Mouse (Mus musculus): ENCODE results near the gene Gmfg. TPM values are rescaled to one million over a fixed set of nuclear protein-coding genes. Genes with fewer than 3 reads are reported as not detected.

Gene Gmfg
- 274 TPM for total RNA-seq (2023)

GRCm38 (mm10) chr7:28436932-28437570 is at the start of gene Gmfg:
TSS of gene Gmfg (plus strand) at chr7:28437447.

GRCm38 (mm10) chr7:28392429-28393271 is 44.6 kb upstream of the Gmfg start, which contains the start of the genes Med29 and Paf1:
TSS of gene Med29 (minus strand) at chr7:28392708.
TSS of gene Paf1 (plus strand) at chr7:28392951.

GRCm38 (mm10) chr7:28451531-28452360 is 14.5 kb downstream of the Gmfg start, which contains the start of gene Lrfn1:
TSS of gene Lrfn1 (plus strand) at chr7:28451980.

Other genes starting within 250 kb of the Gmfg start
- 7.1 TPM for gene Eid2, start 169.6 kb upstream of the Gmfg start, total RNA-seq (2023)
- 3.8 TPM for gene Eid2b, start 159.7 kb upstream of the Gmfg start, total RNA-seq (2023)
- not detected for gene Selenov, start 146.3 kb upstream of the Gmfg start, total RNA-seq (2023)
- gene Dll3, start 135.2 kb upstream of the Gmfg start, total RNA-seq (2023): not detected
- gene Timm50, start 125.4 kb upstream of the Gmfg start, total RNA-seq (2023): 30.4 TPM
- gene Supt5, start 98.7 kb upstream of the Gmfg start, total RNA-seq (2023): 171 TPM
- 4,922 TPM for gene Rps16, start 86.8 kb upstream of the Gmfg start, total RNA-seq (2023)
- gene Plekhg2, start 64.8 kb upstream of the Gmfg start, total RNA-seq (2023): 159 TPM
- 225 TPM for gene Zfp36, start 57.2 kb upstream of the Gmfg start, total RNA-seq (2023)
- 22.9 TPM for gene Med29, start 44.7 kb upstream of the Gmfg start, total RNA-seq (2023)
- gene Paf1, start 44.5 kb upstream of the Gmfg start, total RNA-seq (2023): 150 TPM
- 1.8 TPM for gene Lrfn1, start 14.5 kb downstream of the Gmfg start, total RNA-seq (2023)
- not detected for gene Ifnl2, start 73.0 kb downstream of the Gmfg start, total RNA-seq (2023)
- gene Ifnl3, start 85.4 kb downstream of the Gmfg start, total RNA-seq (2023): not detected
- not detected for gene Sycn, start 103.4 kb downstream of the Gmfg start, total RNA-seq (2023)
- gene Nccrp1, start 109.8 kb downstream of the Gmfg start, total RNA-seq (2023): 0.50 TPM
- gene Samd4b, start 160.7 kb downstream of the Gmfg start, total RNA-seq (2023): 57.6 TPM
- 8.9 TPM for gene Pak4, start 160.7 kb downstream of the Gmfg start, total RNA-seq (2023)
- gene Acp7, start 193.9 kb downstream of the Gmfg start, total RNA-seq (2023): not detected